Mouse (Mus musculus): ENCODE results near the gene Cdkn2aipnl.

Gene Cdkn2aipnl

DNA sequence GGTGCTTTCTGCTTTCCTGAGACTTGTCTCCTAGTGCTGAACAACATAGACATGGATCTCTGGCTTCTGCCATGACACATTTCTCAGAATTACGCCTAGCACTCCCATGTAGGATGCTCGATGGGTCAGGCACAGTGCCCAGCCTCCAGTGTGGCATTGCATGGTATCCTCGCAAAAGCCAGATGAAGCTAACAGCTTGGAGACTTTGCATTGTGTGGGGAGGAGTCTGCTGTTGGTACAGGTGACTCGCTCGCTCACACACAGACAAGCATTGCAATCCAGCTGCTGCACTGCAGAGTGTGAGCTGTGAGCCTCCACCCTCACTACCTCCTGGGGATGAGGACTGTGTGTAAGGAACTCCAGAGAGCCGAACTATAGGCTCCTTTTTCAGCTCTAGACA is 21.3 kb upstream of the Cdkn2aipnl start:
- DNase-seq (ENCODE audit: low read depth), result no peak

DNA sequence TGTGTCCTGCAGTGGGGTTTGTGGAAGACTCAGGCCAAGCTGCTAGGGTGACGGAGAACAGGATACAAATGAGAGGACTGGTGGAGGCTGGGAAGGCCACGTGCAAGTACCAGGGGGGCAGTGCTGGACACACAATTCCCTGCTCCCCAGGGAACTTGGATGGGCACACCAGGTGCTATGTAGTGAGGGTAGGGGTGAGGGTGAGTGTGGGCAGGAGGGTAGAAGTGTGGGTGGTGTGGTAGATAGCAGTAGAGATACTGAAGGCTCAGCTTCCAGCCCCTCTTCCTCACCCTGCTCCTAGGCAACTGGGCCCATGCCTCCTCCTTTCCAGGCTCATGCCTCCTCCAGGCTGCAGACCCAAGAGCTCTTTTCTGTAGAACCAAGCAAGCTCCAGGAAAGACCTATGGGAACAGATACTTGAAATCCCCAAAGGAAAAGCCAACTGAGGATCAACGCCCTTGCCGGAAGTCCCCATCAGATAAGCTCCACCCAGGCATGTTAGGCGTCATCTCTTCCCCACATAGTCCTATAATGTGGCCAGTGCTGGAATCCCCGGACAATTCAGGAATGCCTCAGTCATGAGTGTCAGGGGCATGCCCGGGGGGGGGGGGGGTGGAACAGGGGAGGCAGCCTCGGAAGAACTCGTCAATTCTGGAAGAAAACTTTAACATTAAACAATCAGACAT is 18.2 kb upstream of the Cdkn2aipnl start:
- DNase-seq (ENCODE audit: low read depth), result no peak

DNA sequence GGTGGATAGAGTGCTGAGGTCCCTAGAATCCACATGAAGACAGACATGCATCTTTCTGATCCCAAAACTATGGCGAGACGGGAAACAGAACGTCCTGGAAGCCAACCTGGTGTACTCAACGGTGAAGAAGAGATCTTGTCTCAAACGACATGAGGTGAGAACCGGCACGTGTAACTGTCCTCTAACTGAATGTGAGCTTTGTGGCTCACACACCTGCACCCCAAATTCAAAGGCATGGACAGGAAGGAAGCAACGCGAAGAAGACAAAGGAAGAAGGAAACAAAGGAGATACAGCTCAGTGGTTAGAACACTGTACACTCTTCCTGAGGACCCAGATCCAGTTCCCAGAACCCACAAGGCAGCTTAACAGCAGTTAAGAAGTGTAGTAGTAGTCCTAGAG is 17.5 kb upstream of the Cdkn2aipnl start:
- peak; percentile 59 for DNase-seq (ENCODE audit: low read depth)

DNA sequence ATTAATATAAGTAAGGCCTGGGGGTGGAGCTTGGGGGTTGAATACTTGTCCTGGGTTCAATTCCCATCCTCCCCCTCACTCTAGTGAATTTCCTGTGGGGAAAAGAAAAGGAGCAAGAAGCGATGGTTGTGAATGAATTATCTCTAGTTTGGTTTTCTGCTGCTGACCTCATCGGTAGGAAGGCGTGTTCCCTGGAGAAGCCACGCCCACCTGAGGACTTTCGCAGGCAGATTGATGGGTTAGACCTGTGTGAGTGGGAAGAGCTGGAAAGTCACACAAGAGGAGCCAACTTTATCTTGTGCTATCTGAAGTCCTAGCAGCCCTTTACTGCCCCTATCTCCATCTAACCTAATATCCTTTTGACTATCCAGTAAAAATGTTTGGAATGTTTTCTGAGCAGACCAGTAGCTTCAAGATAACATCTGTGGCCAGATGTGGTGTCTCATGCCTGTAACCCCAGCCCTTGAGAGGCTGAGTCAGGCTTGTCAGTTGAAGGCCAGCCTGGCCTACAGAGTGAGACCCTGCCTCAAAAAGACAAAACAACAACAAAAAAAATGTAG is 15.5 kb upstream of the Cdkn2aipnl start:
- DNase-seq (ENCODE audit: low read depth), result no peak

DNA sequence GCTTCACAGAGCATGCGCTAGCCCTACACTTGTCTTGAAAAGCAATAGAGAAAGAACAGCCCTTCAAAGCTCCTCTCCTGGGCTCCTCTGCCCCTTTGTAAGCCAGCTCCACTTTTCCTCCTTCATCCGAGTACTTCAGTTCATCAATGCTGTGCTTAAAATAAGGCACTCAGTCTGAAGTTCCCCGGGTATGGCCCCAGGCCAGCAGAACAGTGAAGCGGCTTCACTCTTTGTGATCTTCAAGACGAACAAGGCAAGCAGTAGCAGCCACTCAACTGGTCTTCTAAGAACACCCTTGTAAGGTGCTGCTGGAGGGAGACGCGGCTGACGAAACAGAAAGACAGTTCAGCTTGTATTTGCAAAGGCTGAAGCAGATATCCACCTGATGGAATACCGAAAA is 11.3 kb upstream of the Cdkn2aipnl start:
- no peak for DNase-seq (ENCODE audit: low read depth)

DNA sequence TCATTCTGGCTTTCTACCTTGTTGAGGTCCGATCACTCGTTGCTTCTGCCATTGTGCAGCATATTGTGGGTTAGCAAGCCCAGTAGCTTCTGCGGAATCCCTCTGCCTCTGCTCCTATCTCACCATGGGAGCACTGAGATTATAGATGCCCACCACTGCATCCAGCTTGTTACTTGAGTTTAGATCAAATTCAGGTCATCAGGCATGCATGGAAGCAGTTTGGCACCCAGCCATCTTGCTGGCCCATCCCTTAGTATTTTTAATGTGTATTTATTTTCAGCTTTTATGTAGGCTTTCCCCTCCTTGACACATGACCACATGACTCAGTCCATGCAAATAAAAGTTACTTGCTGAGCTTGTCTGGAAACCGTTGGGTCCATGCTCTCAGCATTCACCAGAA is 9.7 kb upstream of the Cdkn2aipnl start:
- DNase-seq (ENCODE audit: low read depth), result no peak

DNA sequence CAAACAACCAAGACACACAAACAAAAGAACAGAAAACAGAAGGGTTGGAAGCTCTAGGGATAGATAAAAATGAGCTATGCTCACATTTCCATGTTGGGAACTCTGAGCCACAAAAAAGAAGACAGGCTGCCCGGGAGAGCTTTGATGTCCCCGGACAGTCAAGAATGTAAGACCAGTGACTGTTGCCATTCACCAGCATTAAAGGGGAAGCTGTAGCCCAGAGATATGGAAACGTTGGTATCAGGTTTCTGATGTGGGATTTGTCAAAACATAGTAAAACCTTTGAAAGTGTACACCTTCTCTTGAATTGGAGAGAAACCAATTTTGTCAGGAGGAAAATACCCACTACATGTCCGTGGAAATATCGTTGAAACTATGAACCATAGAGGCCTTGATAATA is 8.0 kb upstream of the Cdkn2aipnl start:
- DNase-seq (ENCODE audit: low read depth), result no peak

DNA sequence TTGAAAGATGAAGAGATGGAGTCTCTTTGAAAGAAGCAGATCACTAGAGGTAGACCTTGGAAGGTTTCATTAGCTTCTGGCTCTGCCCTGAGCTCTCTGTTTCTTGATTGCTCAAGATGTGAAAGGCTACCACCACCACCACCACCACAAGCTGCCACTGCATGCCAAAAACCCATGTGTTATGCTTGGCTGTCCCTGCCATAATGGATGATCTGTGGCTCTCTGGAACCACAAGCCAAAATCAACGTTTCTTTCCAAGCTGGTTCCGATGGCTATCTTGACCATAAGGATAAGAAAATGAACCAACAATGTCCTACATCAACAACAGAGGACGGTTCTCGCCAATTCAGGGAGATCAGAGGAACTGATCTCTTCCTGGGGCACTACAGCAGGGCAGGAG is 7.4 kb upstream of the Cdkn2aipnl start:
- DNase-seq (ENCODE audit: low read depth), result no peak

DNA sequence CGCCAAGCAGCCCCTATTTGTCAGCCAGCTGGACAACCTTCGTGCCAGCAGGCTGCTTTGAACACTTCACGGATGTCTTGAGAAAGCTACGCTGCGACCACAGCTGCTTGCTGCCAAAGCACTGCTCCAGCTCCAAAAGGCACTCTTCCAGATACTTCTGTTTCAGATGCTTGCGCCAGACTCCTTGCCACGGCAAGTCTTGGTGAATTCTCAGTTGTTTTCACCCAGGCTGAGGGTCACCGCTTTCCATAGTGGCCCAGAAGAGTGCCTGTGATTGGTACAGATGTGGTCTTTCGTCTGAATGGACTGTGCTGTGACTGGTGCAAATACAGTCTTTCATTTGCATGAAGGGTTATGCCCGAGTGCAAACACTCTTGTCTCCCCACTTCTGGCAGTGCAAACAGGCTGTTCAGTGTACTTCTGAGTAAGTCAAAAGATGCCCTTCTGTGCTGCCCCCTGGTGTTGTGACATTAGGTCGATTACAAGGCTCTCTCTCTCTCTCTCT is 6.4 kb upstream of the Cdkn2aipnl start:
- DNase-seq (ENCODE audit: low read depth), result peak; percentile 53

DNA sequence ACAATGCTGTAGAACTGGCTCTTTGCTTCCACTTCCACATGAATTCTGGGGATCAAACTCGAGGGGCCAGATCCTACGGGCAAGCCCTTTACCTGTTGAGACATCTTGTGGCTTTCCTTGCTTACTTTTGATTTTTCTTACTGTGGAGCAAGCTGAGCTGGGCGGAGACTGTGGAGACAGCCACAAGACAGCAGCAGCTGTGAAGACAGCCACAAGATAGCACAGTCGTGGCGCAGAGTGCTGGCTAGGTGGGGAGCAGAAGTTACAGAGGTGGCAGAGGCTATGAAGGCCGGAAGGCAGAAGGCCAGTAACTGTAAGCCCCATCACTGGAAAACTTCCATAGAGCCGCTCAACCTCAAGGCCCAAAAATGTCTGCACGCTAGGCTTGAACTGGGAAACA is 5.7 kb upstream of the Cdkn2aipnl start:
- DNase-seq (ENCODE audit: low read depth), result peak; percentile 65

DNA sequence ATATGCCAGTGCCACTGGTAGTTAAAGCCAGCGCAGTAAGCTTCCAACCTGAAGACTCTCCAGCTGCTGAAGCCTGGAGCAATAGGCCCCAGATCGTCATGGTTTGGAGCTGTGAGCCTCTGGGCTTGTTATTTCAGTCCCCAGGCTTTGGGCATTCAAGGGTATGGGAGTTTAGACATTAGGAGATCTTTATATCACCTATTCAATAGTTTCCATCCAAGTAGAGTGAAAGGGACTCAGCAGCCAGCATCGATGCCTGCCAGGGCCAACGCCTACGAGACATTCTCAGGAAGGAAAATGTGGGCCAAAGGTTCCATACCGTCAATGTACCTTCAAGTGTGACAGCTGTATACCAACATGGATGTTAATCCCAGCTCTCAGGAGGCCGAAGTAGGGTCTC is 5.2 kb upstream of the Cdkn2aipnl start:
- no peak for DNase-seq (ENCODE audit: low read depth)

DNA sequence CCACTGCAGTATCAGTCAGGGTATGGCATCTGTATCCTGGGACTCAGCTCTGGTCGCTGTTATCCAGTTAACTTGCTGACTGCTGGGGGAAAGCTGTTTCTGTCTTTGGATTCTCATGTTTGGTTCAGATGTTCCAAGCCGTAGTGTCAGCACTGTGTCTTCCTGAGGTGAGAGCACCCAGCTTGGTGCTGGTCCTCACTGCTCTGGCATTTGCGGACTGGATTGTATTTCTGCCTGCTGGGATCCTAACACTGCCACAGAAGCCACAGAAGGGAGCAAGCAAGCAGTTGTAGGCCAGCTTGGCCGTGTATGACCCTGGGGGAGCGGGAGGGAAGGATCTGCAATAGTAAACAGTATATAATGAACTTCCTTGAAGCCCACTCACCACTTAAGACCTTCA is 810 bp upstream of the Cdkn2aipnl start:
- no peak for DNase-seq (ENCODE audit: low read depth)

DNA sequence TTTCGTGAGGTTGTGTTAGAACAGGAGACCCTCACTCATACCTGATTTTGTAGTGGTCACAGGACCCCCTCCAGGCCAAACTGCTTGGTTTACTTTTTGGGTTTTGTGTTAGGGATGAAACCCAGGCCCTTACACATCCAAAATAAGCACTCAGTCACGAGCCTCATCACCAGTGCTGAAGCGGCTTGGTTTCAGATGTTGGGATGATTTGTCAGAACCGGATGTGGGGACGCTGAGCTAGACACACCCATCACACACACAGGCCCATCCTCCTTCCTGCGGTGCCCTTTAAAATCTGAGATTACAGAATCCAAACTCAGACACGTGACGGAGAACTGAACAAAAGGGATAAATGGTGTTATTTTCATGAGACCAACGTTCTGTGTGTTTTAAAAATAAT is 1.4 kb downstream of the Cdkn2aipnl start:
- DNase-seq (ENCODE audit: low read depth), result peak; percentile 79

DNA sequence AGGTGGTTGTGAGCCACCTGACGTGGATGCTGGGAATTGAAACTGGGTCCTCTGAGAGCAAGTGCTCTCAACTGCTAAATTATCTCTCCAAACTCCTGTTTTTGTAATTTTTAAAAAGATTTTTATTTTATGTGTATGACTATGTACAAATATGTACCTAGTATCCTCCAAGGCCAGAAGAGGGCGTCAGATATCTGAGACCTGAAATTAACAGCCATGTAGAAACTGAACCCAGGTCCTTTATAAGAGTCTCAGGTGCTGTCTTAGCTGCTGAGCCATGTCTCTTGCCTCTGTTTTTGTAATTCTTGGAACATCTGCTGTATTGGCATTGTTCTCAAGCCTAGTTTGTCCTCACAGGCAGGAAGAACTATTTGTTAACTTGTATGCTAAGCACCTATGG is 2.0 kb downstream of the Cdkn2aipnl start:
- no peak for DNase-seq (ENCODE audit: low read depth)

DNA sequence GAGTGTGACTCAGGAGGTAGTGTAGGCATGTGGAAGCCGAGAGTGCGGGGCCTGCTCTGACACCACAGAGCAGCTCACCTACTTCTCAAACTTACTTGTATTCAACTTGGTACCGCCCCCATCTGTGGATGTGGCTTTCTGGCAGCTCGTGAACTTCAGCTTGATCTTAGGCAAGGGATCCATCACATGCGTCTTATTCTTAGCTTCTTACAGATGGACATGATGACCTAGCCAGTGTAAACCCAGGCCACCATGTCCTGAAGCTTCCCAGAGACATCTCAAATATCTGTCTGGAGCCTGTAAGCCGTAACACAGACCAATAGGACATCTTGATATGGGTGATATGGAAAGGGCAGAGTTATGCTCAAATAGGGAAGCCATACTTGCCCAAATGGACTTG is 4.2 kb downstream of the Cdkn2aipnl start:
- no peak for DNase-seq (ENCODE audit: low read depth)

DNA sequence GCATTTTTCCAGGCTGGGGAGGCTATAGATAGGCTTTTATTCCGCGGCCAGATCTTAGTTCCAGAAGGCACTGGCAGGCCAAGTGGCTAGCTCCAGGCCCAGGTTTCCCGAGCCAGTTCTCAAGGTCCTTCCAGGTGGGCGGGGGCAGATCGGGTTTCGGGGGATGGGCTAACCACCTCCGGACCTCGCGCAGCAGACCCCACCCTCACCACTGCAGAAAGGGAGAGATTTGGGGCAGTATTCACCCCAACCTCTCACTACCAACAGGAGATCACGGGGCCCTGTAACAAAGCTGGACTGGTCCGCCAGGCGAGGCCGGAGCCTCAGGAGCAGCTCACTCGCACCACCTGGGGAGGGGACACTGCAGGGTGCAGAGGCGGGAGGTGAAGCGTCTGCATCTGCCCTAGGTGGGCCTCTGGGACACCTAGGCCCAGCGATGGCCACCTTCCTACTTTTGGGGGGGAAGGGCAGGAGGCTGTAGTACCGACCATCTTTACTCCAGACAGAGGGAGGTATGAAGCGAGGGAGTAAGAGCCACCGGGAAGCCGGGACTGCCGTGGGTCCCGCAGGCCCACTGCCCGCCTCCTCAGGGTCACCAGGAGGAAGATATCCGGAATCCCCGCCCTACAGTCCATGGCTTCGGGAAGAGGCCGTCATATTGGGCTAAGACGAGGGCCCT is 32.3 kb downstream of the Cdkn2aipnl start:
- no peak for DNase-seq (ENCODE audit: low read depth)

DNA sequence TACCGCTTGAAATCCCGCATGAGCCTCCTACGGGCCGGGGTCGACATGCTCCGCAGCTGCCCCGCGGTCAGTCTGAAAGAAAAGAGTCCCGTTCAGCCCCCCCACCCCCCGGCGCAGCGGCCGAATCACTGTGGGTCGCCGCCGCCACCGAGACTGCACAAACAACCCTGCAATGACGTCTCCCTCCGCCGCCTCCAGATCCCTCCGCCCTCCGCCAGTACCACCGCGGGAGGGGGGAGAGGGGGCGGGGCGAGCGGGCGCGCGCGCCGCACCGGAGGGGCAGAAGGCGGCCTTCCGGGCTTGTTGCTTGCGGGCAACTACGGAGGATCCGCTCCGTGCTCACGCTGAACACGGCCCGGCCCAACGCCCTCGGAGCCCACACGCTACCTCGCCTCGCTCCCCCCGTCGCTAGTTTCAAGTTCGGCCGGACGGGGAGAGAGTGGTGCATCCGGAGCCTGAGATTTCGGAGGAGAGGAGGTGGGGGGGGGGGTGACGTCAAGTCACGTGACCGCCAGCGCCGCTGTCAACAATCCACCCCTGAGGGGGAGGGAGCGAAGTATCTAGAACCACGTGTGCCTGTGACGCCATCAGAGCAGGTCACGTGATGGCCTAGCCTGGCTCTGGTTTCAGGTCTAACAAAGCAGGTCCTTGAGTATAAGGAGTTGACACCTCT is 33.0 kb downstream of the Cdkn2aipnl start, which contains the start of gene Ube2b:
Gene Ube2b (minus strand): TSS at position 473 of the 673 bp plus-strand sequence.
- DNase-seq (ENCODE audit: low read depth), result peak; percentile 98

DNA sequence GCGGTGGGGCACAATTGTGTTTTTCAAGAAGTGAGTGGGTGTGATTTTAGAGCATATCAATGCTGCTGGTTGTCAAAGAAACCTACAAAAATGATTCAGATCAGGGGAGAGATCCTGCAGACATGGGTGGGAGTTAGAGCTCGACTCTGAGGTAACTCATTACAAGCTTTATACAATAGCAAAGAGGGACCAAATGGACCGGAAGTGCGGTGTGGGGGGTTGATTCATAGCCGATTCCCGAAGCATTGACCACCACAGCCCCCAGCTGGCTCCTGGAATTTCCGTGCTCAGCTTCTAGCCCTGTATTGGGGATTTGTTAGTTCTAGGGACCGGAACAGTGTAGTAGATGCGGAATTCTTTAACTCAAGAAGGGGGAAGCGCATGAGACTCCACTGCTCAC is 33.9 kb downstream of the Cdkn2aipnl start:
- no peak for DNase-seq (ENCODE audit: low read depth)

DNA sequence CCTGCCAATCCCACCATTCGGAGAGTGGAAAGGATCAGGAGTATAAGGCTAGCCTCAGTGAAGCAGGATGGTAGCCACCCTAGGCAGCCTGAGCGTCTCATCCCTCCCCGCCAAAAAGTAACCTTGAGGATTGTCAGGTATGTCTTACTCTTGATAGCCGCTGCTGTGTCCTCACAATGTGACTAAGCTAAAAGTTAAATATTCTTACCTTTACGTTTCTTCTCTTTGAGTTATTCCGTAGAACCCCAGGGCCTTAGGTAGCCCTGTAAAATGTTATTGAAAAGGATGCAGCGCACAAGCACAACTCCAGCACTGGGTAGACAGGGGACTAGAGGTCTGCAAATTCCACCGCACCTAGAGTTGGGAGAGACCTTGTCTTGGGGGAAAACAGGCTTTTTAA is 34.4 kb downstream of the Cdkn2aipnl start:
- no peak for DNase-seq (ENCODE audit: low read depth)

DNA sequence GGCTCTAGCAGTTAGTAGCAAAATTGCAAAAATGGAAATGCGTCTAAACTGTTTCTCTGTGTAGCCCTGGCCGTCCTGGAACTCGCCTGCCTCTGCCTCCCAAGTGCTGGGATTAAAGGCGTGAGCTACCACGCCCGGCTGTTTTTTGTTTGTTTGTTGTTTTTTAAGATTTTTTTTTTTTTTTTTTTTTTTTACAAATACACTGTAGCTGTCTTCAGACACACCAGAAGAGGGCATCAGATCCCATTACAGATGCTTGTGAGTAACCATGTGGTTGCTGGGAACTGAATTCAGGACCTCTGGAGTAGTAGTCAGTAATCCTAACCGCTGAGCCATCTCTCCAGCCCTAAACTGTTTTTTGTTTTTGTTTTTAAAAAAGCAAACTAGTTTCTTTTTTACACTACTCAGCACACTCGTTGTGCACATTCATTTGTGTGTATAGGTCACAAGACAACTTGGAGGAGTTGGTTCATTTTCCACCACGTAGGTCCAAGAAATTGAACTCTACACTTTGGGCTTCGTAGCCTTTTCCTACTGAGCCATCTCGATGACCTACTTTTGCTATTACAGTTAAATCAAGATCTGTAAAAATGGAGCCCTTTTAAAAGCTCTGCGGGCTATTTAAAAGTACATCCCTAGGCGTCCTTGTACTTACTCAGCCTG is 35.5 kb downstream of the Cdkn2aipnl start:
- DNase-seq (ENCODE audit: low read depth), result no peak

DNA sequence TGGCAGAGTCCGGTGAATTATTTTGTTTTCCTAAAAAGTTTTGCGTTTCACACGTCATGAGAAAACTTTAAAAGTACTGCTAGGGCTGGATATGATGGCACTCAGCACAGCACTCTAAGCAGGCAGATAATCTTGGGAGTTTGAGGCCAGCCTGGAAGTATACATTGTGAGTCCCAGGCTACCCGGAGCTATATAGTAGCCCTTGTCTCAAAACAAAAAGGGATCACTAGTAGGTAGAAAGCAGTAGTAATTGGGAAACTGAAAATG is 36.0 kb downstream of the Cdkn2aipnl start:
- no peak for DNase-seq (ENCODE audit: low read depth)

DNA sequence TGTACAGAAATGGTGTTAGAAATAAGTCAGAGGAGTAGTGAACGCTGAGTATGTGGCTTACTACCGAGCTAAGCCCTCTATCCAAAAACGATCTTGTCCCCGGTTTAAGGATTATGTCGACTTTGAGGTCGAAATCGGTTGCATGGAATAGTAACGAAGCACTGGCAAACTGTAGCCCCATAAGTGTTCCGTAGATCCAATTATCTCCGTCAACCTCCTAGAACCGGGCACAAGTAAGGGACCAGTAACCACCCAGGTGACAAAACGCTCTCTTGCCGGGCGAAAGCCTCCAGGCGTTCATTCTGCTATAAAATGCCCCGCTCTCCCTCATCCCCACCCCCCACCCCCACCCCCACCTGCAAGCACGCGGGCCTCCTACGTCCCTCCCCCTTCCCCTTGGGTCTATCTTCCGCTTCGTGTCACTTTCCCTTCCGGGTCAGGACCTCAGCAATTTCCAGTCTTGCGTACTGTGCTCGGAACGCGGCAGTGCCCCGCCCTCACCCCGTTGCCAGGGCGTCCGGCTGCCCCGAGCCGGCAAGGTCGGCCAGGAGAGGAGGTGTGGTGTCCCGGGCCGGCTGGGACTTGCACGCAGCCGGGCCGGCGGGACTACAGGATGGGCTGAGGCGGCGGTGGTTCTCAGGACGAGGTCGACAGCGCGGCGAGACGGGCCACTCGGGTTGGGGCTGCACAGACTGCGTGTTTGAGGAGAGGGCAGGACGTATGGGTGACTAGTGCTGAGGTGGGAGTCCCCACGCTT is 36.5 kb downstream of the Cdkn2aipnl start, which contains the start of gene Cdkl3:
Gene Cdkl3 (plus strand): TSS at position 450 of the 757 bp plus-strand sequence.
- DNase-seq (ENCODE audit: low read depth), result peak; percentile 94
